Mouse (Mus musculus) adrenal gland, postnatal 10 days (tissue): Measurements from ENCODE around the gene Olfr1444. TPM values are rescaled to one million over a fixed set of nuclear protein-coding genes. Genes with fewer than 3 reads are reported as not detected.

Source experiments
- DNase-seq: peaks from one replicate; pipeline ENCODE4 v3.0.0; 2021; ENCODE audit warnings: mixed read lengths
- long read RNA-seq, 2 experiments: library from polyadenylated mRNA; stranded (forward); transcript quantifications; one replicate each; pipeline ENCODE4 v2.0.0; 2021
- total RNA-seq, 2 experiments: library from RNA; stranded (reverse); gene quantifications; 2 replicates each; pipeline ENCODE4 v1.2.3; 2021

Gene Olfr1444
- total RNA-seq, result not detected
- long read RNA-seq, experiment 1, result 0 reads
- long read RNA-seq, experiment 2, result 0 reads

DNA sequence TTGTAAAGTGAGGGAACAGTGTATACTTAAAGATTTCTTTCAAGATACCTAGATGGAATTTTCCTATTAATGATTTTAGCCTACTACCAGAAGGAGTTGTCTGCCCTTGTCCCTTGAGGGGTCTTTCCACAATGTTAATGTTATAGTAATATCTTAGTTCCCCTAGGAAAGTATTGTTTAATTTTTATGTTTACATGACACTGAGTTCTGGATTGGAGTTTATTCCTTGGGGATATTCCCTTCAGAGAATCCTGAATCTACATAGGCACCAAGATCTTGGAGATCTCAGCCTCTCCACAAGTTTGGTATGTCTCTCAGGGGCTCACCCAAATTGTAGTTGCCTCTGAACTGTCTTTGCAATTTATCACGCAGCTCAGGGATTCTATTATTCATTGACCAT is at the start of gene Olfr1444:
Gene Olfr1444 (plus strand): TSS at position 301 of the 400 bp plus-strand sequence.
- DNase-seq, result no peak

DNA sequence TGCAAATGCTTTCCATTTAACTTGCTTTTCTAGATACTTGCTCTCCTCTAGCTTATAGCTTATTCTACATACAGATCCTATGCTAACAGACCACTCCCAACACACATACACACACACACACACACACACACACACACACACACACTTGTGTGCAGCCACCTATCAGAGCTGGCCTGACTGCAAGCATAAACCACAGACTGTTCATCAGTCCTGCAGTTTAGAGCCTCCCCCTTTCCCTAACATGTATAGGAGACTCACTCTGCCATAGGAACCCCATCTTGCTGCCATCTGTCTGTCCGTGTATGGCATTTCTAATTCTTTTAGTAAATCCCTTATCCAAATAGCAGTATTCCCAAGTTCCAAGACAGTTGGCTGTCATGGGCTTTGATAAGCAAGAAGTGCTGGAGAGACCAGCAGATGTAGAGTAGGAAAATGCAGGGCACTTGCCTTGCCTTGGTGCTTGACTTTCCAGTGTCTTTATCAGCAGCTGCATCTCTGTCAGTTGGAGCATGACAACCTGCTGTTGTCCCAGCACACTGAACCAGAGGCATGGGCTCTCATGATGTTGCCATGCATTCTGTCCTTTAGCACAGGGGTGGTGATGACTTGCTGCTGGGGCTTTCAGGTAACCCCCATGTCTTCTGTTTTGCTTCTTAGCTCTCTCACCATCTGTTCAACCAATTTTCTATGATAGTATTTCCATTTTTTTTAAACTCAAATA is 44.3 kb upstream of the Olfr1444 start:
- DNase-seq, result no peak

DNA sequence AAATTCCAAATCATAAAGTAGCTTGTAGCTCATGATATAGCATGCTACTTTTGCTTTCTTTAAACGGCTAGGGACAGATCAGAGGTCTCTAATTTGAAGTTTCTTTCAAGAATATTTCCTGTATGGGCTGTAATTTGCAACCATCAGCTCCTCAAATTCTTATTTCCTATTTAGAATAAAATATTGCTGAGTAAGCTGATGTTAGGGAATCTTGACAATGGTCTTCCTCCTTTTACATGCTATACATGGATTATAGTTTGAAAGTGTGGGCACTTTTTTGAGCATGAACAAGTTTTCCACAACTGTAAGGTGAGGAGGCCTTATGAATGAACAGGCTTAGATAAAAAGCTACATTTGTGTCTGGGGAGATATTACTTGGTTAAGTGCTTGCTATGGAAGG is 43.2 kb upstream of the Olfr1444 start:
- no peak for DNase-seq

DNA sequence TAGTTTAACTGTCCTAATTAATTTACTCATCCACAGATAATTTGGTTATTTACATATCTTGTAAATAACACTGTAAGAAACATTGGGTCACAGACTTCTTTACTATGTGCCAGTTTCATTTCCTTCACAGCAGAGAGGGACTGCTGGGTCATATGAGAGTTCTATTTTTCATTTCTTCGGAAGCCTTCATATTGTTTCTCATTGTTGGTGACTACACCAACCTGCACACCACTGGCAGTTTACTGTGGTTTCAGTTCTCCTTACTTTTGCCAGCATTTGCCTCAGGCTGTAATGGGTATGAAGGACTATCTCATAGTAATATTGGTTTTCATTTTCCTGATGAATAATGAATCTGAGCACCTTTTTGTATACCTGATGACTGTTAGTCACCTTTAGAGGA is 38.6 kb upstream of the Olfr1444 start:
- no peak for DNase-seq

DNA sequence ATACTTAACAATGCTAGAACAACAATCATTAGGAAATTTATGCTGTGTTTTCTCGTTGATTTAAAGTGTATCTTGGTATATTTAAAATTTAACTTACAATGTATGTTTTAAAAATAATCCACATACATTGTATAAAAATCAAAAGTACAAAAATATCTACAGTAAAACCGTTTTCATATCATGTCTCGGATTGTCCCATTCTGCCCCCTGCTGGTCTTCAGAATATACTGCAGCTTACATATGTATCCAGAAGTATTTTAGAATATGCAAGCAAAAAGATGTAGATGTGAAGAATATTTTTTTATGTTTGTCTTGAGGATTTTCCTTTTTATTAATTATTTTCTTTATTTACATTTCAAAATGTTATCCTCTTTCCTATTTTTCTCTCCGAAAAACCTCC is 36.7 kb upstream of the Olfr1444 start:
- DNase-seq, result peak; percentile 33

DNA sequence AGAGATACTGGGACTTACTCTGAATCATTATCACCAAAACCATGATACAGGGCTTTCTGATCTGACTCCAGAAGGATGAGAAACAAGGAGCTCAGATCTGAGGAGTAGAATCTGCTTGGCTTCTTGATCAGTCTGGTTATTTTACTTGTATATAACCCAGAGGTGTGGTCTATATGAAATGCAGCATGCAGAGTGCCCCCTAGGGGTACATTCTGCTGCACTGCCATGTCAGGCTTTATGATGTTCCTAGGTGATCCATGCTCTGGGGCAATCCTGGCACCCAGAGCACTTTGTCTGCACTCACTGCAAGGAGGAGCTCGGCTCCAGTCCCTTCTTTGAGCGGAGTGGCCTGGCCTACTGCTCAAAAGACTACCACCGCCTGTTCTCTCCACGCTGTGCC is 32.5 kb upstream of the Olfr1444 start:
- no peak for DNase-seq

DNA sequence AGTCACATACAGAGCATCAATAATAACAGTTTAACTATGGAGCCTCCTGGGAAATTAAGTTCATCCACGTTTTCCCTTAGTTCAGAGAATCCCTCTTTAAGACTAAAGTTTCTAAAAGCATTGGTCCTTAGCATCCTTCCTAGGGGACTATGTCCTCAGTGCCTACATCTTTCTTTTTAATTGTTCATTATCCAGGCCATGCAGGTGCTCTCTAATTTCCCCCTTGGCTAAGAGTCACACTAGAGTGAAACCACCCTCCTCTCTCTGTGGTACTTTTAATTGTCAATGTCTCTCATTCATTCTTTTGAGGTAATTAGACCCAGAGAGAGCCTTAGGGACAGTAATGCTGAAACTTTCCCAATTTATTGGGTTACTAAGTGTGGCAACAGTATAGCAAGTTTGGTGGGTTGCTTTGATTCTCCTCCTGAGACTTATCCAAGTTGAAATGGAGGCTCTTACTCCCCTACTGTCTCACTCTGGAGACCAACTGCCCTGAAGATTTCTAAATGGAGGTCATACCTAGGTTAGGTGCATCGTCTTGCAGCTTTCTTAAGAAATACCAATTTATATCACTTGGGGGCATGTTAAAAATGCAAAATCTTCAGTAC is 26.2 kb upstream of the Olfr1444 start:
- no peak for DNase-seq

DNA sequence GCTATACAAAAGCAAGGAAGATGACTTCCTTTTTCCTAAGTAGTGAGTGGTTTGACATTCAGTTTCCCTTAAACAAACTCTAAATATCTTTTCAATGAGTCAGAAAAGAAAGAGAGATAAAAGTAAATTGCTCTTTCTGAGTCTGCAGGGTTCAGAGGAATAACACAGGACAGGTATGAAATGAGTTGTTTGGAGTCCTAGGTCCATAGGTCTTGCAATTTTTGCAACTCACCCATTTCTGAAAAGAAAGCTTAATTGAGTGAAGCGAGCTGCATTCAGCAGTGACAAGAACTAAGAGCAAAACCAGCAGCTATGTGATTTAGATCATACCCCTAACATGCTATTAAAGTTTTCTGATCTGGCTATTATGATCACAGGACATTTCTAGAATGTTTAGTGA is 25.5 kb upstream of the Olfr1444 start:
- DNase-seq, result no peak

DNA sequence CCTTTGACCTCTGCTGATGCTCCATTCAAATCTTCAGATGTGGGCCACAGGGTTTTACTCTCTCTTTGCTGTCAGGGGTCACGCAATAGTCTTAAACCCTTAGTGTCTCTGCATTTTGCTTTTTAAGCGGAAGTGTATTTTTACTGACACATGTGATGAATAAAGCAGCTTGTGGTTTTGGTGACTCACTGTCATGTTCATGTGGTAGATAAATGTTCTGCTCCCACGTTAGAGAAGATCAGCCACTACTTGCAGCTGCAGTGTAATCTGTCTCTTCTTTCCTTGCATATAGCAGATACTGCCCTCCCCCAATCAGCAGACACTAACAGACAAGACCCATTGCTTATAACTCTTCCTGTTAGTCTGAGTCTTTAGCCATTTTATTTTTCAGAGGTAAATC is 23.5 kb upstream of the Olfr1444 start:
- no peak for DNase-seq

DNA sequence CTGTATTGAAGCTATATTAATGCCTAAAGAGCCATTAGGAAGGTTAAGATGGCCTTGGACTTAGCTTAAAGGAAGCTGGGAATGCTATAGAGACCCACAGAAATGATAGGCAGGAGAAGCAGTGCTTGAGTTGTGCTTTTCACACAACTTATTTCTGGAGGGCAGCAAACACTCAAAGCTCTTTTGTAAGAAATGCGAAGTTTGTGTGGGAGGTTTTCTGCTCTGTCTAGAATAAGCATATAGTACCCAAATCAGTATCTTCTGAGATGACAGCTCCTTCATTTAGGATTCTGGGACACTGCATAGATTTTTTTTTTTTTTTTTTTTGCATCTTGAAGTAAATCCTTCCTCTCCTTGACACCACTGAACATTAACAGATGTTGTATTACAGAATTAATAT is 18.6 kb upstream of the Olfr1444 start:
- DNase-seq, result no peak

DNA sequence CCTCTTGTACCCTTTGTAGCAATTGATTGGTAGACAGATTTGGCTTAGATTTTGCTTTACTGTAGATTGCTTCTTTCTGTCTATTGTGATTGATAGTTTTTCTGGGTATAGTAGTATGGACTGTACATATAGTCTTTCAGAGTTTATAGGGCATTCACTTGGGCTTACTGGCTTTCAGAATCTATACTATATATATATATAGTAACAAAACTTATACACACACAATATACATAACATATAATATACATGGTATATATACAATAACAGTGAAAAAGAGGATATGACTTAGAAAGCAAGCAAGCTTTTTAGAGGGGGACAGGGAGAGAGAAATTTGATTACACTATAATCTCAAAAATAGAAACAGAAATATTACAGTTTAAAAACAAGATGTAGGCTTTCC is 10.7 kb upstream of the Olfr1444 start, which contains the start of gene Gm5244:
Gene Gm5244 (plus strand): TSS at position 301 of the 400 bp plus-strand sequence.
- DNase-seq, result no peak

DNA sequence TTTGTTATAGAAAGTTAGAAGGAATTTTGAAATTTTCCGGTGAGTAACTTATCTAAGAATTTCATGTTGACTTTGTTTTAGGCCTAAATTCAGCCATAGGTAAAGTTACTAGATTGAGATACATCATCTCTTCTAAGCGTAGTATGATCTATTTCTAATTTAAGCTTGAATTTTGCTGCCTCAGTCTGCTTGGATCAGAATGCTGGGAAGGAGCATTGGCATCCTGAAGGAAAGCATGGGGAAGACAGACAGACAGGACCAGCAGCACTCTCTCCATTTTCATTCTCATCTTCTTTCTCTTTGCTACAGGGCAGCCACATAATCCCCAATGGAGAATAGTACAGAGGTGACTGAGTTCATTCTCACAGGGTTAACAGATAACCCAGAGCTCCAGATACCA is 26.5 kb downstream of the Olfr1444 start, which contains the start of gene Olfr1445:
Gene Olfr1445 (plus strand): TSS at position 301 of the 400 bp plus-strand sequence.
- DNase-seq, result no peak

DNA sequence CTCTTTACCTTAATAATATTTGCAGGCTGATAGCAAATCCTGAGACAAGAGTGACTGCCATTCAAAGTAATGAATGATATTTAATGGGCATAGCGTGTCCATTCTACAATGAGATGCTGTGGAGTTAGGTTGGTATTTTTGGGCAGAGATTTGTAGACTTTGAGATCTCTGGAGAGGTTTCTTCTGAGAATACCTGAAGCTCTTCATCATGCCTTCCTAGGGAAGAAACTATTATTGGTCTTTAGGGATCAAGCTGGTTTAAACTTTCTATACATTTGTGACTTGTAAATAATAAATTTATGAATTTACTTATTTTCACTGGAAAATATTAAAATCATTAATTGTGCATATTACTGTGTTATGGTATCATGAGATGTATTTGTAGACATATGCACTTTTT is 36.3 kb downstream of the Olfr1444 start, which contains the start of gene Olfr1446:
Gene Olfr1446 (minus strand): TSS at position 101 of the 400 bp plus-strand sequence.
- DNase-seq, result no peak

DNA sequence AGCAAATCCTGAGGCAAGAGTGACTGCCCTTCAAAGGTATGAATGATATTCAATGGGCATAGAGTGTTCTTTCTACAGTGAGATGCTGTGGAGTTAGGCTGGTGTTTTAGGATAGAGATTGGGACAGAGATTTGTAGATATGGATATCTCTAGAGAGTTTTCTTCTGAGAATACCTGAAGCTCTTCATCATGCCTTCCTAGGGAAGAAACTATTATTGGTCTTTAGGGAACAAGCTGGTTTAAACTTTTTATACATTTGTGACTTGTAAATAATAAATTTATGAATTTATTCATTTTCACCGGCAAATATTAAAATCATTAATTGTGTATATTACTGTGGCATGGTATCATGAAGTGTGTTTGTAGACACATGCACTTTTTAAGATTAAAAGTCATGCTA is 46.6 kb downstream of the Olfr1444 start, which contains the start of gene Olfr1447:
Gene Olfr1447 (minus strand): TSS at position 101 of the 400 bp plus-strand sequence.
- no peak for DNase-seq

Other genes with a start within 250 kb of the Olfr1444 start
- gene Glyat, start 224.0 kb upstream of the Olfr1444 start, total RNA-seq, result 1 to 10 TPM; 4.0 to 6.2 TPM
- not detected for gene Olfr1442, start 186.8 kb upstream of the Olfr1444 start, total RNA-seq
- not detected for gene Olfr1443, start 179.2 kb upstream of the Olfr1444 start, total RNA-seq
- 1 to 10 TPM; 3.3 to 5.8 TPM for gene Keg1, start 161.5 kb upstream of the Olfr1444 start, total RNA-seq
- 1 to 10 TPM; 2.9 to 3.5 TPM for gene Cntf, start 91.7 kb upstream of the Olfr1444 start, total RNA-seq
- 10 to 100 TPM; 80.6 to 86.3 TPM for gene Zfp91, start 61.2 kb upstream of the Olfr1444 start, total RNA-seq
- 1 to 10 TPM; 2.0 to 2.1 TPM for gene Lpxn, start 61.1 kb upstream of the Olfr1444 start, total RNA-seq
- not detected for gene Gm5244, start 10.6 kb upstream of the Olfr1444 start, total RNA-seq
- gene Olfr1445, start 26.6 kb downstream of the Olfr1444 start, total RNA-seq, result not detected
- not detected for gene Olfr1446, start 36.2 kb downstream of the Olfr1444 start, total RNA-seq
- gene Olfr1447, start 46.5 kb downstream of the Olfr1444 start, total RNA-seq, result not detected
- gene Olfr1448, start 67.1 kb downstream of the Olfr1444 start, total RNA-seq, result not detected
- not detected for gene Olfr1449, start 73.6 kb downstream of the Olfr1444 start, total RNA-seq
- not detected for gene Olfr1450, start 93.0 kb downstream of the Olfr1444 start, total RNA-seq
- gene Olfr1451, start 137.7 kb downstream of the Olfr1444 start, total RNA-seq, result not detected
- gene Olfr1453, start 171.0 kb downstream of the Olfr1444 start, total RNA-seq, result not detected
- gene Olfr1454, start 203.3 kb downstream of the Olfr1444 start, total RNA-seq, result not detected
- not detected for gene Olfr1457, start 240.6 kb downstream of the Olfr1444 start, total RNA-seq
- gene Olfr1458, start 249.5 kb downstream of the Olfr1444 start, total RNA-seq, result not detected